Comparison of ENCODE assay signal across 8 mouse cellular contexts in the genomic region with DNA sequence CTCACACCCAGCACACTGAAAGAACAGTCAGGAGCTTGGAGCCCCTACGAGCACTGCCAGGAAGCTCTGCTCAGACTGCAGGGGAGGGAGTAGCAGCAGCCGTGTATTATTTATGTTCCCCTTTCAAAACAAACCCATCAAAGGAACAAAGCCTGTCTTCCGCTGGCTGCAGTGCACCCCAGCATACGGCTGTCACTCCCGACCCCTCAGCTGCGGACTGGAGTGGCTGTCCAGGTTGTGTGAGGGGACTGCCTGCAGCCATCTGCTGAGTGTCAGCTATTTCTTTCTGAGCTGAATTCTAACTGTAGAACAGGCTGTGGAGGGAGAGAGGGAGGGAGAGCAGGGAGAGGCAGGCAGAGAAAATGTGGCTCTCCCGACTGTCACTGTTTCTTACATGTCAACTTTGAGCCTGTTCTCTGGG.
A peak's percentile ranks its signal among the peaks of the same experiment; 100 is the strongest.
DNase-seq lines count a peak whose midpoint lies in the region; ATAC-seq and TF ChIP-seq lines count a peak whose summit lies in the region.

No protein-coding gene starts in this region.

- DNase-seq in cerebellum, postnatal 14 days = peak; percentile 57 to 64
- DNase-seq in cerebellum, adult 9-11 months = no peak
- DNase-seq in MN1 (ENCODE audit: low spot score) = peak; percentile 18
- peak; percentile 85 for DNase-seq in forebrain, postnatal 0 days
- peak; percentile 68 for DNase-seq in retina, embryonic 14.5 days (ENCODE audit: low spot score)
- DNase-seq in spleen, postnatal 4 days (ENCODE audit: low spot score in 2 of 2) = no peak
- no peak for DNase-seq in gastrocnemius, adult 2 months

- H3K27me3 ChIP-seq in forebrain, postnatal 0 days (ENCODE audit: insufficient read depth, low read length) = no peaks in the 10 kb centered on the region
- no peaks in the 10 kb centered on the region for H3K27me3 ChIP-seq in limb, embryonic 15.5 days

- peak overlapping the region; percentile 22 for H3K4me3 ChIP-seq in forebrain, postnatal 0 days (ENCODE audit: low read depth, low read length)
- H3K4me3 ChIP-seq in limb, embryonic 15.5 days = peak overlapping the region; percentile 9; the same call in 1 of the 2 replicates
- H3K4me3 ChIP-seq in gastrocnemius, adult 2 months = no peak overlapping the region

- H3K4me1 ChIP-seq in forebrain, postnatal 0 days (ENCODE audit: insufficient read depth) = no peaks in the 10 kb centered on the region
- H3K4me1 ChIP-seq in limb, embryonic 15.5 days = peaks cover 18% of the 10 kb centered on the region

- H3K9me3 ChIP-seq in forebrain, postnatal 0 days (ENCODE audit: low read length) = no peaks in the 10 kb centered on the region
- H3K9me3 ChIP-seq in limb, embryonic 15.5 days = no peaks in the 10 kb centered on the region

- H3K9ac ChIP-seq in forebrain, postnatal 0 days = peak overlapping the region; percentile 47
- no peak overlapping the region for H3K9ac ChIP-seq in limb, embryonic 15.5 days

- WGBS in forebrain, postnatal 0 days = under 1% methylated on average over 7 of the region's 7 CpGs
- WGBS in limb, embryonic 15.5 days = 9% methylated on average over 7 of the region's 7 CpGs

- peak overlapping the region; percentile 39 for H3K4me2 ChIP-seq in forebrain, postnatal 0 days (ENCODE audit: low read depth)
- peak overlapping the region; percentile 26 for H3K4me2 ChIP-seq in limb, embryonic 15.5 days

- no peaks in the 10 kb centered on the region for H3K36me3 ChIP-seq in forebrain, postnatal 0 days (ENCODE audit: insufficient read depth)
- no peaks in the 10 kb centered on the region for H3K36me3 ChIP-seq in limb, embryonic 15.5 days

- H3K27ac ChIP-seq in forebrain, postnatal 0 days (ENCODE audit: low read depth, low read length) = peak overlapping the region; percentile 89
- no peak overlapping the region for H3K27ac ChIP-seq in limb, embryonic 15.5 days
- H3K27ac ChIP-seq in gastrocnemius, adult 2 months = no peak overlapping the region

- intact Hi-C loops in gastrocnemius, adult 2 months (cut with DNase I) = no loop called here

- TF ChIP-seq CTCF in forebrain, postnatal 0 days (IDR thresholded peaks at IDR 0.05; ENCODE audit: low read depth) = no peak
- no peak for TF ChIP-seq CTCF in gastrocnemius, adult 2 months (IDR thresholded peaks at IDR 0.05)

- peak; percentile 95 for ATAC-seq in forebrain, postnatal 0 days
- ATAC-seq in limb, embryonic 15.5 days (ENCODE audit: insufficient number of reproducible peaks, low FRiP score, low TSS enrichment, low read depth) = no peak

Comparison
In these comparisons a context has a peak if more than half of its experiments do, and no peak if none do; other contexts are left out.
1. DNase-seq: peak in cerebellum, postnatal 14 days (2 of 2), MN1 (single experiment), forebrain, postnatal 0 days (single experiment) and retina, embryonic 14.5 days (single experiment); none in cerebellum, adult 9-11 months (single experiment), spleen, postnatal 4 days (0 of 2) and gastrocnemius, adult 2 months (single experiment).